Mouse (Mus musculus) lung, postnatal 25 days (tissue): Measurements from ENCODE around the gene Mettl7a3.
"Not testable (repeated sequence)": the region's sequence is repeated elsewhere in the genome, so short reads cannot be mapped to it uniquely, and the experiment has no call there.

Experiments
- DNase-seq: peaks from one replicate; pipeline ENCODE4 v3.0.0; 2022; ENCODE audit warnings: low spot score

The Mettl7a3 gene

GRCm38 (mm10) chr15:100330739-100331138 is 4.0 kb upstream of the Mettl7a3 start:
- no peak for DNase-seq

DNA sequence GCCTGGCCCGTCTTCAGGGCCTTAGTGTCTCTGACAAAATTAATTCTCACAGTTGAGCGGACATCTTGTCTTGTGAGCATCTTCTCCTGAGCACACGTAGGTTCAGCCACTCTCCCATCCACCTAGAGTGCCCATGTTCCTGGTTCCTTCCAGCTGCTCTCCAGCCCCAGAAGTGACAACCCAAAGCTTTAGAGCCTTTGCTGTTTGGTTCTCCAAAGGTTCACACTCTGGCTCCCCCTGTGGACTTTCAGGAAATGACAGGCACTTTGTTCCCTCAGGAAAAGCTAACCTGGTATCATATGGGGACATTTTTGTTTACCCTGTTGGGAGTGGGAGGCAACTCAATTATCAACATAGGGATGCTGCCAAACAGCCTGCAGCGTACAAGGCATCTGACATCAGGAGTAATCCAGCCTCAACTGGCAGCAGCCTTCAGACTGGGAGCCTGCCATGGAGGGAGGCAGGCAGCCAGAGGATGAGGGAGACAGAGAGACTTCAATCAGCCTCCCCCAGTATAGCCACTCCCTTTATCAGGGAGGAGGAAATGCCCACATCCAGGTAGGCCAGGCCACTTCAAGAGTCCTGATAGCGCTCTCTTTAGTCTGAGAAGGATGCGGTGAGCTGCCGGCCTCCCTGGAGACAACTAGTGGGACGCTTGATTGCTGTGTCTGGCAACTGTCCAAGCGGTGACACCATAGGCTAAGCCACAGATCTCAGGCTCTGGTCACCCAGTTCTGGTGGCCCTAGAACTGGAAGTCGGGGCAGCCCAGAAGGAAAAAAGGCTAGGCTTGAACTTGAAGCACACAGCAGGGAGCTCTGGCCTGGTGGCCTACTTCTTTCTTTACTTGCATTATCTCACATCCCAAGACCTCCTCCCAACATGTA is 2.4 kb upstream of the Mettl7a3 start:
- DNase-seq = not testable (repeated sequence)

DNA sequence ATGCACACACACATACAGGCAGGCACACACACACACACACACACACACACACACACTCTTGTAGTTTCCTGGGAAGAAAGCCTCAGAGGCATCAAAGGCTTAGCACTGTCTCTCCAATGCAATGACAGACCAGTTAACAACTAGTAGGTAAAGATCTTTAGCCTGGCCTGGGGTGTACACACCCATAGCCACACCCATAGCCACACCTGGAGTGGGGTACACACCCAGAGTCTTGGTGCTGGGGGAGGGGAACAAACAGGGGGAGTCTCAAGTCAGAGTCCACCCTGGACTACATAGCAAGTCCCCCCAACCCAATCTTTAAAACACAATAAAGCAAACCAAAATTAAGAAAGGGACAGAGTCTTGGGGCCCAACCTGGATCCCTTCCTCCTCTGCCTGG is 2.6 kb downstream of the Mettl7a3 start:
- DNase-seq = not testable (repeated sequence)

- peak; percentile 79 for DNase-seq
Observed at GRCm38 (mm10) chr15:100337847-100338246, 3.1 kb downstream of the Mettl7a3 start.

GRCm38 (mm10) chr15:100341314-100341980 is 6.7 kb downstream of the Mettl7a3 start:
- peak; percentile 69 for DNase-seq

DNA sequence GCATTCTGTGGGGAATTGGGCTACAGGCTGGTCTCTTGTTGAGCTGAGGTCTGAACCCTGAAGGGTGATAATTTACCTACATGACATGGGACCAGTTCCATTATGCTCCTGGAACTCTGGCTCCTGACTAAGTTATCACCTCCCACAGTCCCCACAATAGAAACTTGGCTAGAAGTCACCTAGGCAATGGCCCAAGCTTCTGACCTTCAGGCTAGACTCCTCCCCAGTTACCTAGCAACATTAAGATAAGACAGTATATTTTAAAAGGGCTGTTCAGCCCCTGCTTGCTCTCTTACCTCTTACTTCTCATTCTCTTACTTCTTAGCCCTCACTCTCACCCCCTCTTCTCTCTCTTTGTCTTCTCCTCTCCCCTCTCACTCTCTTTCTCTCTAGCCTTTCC is 10.8 kb downstream of the Mettl7a3 start:
- DNase-seq = no peak

DNA sequence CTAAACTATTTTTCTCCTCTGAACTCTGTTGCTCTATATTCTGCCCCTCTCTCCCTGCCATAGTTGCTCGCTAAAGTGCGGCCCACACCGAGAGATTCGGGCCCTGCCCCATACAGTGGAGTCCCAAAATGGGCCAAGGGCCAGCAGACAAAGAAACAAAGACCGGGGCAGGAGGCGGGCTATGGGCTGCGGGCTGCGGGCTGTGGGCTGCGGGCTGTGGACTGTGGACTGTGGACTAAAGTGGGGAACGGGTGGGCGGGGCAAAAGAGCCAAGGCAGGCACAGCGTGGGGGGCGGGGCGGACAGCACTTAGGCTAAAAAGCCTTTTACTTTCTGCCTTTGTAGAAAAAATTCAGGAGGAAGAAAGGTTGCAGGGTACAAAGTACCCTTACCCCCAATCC is 12.0 kb downstream of the Mettl7a3 start:
- DNase-seq = no peak

DNA sequence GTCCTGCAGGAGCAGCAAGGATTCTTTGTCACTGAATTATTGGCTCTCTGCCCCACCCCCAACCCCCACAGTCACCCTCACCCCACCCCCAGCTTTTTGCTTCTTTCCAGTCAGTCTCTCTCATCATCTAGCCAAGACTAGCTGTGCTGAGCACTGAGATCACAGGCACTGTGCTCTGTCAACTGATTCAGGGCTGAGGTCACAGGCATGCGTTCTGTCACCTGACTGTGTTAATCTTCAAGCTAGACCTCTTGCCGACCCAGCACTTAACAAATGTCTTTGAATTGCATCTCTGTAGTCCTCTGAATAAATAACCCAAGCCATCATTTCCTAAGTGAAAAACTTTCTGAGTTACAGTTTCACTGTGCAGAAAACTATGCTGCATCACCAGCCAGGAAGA is 14.8 kb downstream of the Mettl7a3 start:
- DNase-seq = no peak

- DNase-seq = no peak
Observed at GRCm38 (mm10) chr15:100351501-100352060, 16.9 kb downstream of the Mettl7a3 start.

GRCm38 (mm10) chr15:100352711-100353250 is 18.1 kb downstream of the Mettl7a3 start, which contains the start of the genes Methig1 and Mettl7a2:
Gene Methig1, plus strand, starts transcription at chr15:100353149.
Gene Mettl7a2, plus strand, starts transcription at chr15:100353200.
- no peak for DNase-seq

DNA sequence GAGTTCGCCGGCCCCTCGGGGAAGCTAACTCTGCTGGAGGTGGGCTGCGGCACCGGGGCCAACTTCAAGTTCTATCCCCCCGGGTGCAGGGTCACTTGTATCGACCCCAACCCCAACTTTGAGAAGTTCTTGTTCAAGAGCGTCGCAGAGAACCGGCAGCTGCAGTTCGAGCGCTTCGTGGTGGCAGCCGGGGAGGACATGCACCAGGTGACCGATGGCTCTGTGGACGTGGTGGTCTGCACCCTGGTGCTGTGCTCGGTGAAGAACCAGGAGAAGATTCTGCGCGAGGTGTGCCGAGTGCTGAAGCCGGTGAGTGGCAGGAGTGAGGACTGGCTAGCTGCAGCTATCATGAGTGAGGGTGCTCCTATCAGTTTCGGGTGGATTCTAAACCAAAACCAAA is 18.7 kb downstream of the Mettl7a3 start:
- DNase-seq = not testable (repeated sequence)

DNA sequence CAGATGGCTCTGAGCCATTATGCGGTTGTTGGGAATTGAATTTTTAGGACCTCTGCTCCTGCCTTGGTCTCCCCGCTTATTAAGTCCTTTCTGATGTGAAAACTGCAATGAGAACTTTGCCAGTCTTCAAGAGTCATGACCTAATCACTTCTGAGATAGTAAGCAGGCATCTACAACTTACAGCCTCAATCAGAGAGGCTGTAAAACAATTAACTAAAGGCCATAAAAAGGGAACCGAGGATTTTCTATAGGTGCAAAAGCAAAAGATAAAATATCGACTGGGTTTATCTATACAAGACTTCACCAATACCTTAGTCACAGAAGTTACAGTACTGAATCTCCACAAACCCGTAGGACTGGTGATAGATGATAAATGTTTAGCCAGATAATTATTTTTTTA is 21.1 kb downstream of the Mettl7a3 start:
- DNase-seq = no peak

DNA sequence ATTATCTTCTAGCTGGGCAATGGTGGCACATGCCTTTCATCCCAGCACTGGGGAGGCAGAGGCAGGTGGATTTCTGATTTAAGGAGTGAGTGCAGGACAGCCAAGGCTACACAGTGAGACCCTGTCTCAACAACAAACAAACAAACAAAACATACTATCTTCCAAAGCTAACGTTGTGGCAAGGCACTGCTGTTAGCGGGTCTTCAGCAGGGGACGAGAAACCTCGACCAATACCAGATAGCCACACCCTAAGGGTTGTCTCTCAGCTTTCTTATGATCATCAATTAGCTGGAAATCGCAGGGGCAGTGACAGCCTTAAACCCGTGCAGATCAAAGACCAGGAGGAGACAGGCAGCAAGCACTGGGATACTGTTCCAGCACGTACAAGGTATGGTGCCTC is 29.5 kb downstream of the Mettl7a3 start, which contains the start of gene Higd1c:
Gene Higd1c (plus strand): TSS at position 301 of the 400 bp plus-strand sequence.
- DNase-seq = no peak

GRCm38 (mm10) chr15:100365967-100366366 is 31.2 kb downstream of the Mettl7a3 start:
- not testable (repeated sequence) for DNase-seq

- no peak for DNase-seq
Observed at GRCm38 (mm10) chr15:100367119-100367518, 32.4 kb downstream of the Mettl7a3 start.

GRCm38 (mm10) chr15:100375066-100375465 is 40.3 kb downstream of the Mettl7a3 start:
- DNase-seq = peak; percentile 74

DNA sequence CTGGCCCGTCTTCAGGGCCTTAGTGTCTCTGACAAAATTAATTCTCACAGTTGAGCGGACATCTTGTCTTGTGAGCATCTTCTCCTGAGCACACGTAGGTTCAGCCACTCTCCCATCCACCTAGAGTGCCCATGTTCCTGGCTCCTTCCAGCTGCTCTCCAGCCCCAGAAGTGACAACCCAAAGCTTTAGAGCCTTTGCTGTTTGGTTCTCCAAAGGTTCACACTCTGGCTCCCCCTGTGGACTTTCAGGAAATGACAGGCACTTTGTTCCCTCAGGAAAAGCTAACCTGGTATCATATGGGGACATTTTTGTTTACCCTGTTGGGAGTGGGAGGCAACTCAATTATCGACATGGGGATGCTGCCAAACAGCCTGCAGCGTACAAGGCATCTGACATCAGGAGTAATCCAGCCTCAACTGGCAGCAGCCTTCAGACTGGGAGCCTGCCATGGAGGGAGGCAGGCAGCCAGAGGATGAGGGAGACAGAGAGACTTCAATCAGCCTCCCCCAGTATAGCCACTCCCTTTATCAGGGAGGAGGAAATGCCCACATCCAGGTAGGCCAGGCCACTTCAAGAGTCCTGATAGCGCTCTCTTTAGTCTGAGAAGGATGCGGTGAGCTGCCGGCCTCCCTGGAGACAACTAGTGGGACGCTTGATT is 43.2 kb downstream of the Mettl7a3 start:
- not testable (repeated sequence) for DNase-seq

- DNase-seq = no peak
Observed at GRCm38 (mm10) chr15:100379658-100380057, 44.9 kb downstream of the Mettl7a3 start.

DNA sequence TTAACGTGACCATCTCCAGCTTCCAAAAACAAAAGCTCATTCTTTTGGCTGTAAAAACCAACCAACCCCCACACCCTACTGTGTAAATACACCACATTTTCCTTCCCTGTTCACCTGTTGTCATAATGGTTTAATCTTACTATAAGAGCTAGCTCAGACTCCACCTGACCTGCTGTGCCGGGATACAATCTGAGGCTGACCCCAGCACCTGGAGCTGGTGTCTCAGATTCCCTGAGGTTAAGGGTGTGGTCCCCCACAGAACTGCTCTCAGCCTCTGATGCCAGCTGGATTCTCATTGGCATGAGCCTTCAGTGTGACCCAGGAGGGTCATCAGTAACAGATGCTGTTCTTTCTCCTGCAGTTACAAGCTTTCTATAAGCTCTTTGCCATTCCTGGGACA is 45.4 kb downstream of the Mettl7a3 start:
- no peak for DNase-seq

GRCm38 (mm10) chr15:100385705-100386104 is 51.0 kb downstream of the Mettl7a3 start:
- no peak for DNase-seq

GRCm38 (mm10) chr15:100387544-100388223 is 53.0 kb downstream of the Mettl7a3 start:
- DNase-seq = peak; percentile 44
